Mouse (Mus musculus) mouse trophoblast stem cell (cell line): ENCODE measurements around the gene Kcne1.

Experiments used
- in situ Hi-C, 2 experiments: fragments of 300-500 bp; cut with MseI, MboI; formaldehyde crosslinking; loops; 2 replicates in 1 of 2; 3 replicates in 1 of 2; pipeline ENCODE4 v1.15.1; 2025

The Kcne1 gene

DNA sequence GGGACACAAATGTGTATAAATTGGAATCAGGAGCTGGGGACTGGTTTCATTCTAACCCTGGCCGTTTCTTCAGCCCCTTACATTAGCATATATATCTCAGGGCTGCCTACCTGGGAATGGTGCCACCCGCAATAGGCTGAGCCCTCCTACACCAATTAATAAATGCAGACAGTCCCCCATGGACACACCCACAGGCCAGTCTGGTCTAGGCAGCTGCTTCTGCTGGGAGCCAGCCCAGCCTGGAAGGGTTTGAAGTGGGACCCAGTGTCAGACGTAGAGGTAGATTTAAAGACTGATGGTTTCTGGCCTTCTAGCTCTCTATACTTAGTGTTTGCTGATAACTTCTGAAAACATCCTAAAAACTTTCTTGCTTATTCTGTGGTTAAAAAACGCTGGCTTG is 50.1 kb downstream of the Kcne1 start:
- in situ Hi-C loops: no loop called here

DNA sequence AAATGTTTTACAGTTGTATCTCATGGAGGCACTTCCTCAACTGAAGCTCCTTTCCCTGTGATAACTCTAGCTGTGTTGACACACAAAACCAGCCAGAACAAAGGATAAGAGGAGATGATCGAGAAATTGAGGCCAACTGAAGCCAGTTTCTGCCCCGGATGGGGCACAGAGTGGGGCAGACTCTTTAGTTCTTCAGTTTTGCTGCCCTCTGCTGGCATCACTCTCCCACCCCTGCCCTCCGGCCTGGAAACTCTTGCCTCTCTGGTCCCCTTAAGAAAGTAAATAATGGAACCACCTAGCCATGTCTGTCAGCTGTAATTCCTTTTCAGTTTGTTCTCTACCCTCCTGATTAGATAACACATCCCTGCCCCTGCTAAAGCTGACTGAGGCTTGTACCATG is 51.3 kb downstream of the Kcne1 start:
- in situ Hi-C loops: no loop called here

DNA sequence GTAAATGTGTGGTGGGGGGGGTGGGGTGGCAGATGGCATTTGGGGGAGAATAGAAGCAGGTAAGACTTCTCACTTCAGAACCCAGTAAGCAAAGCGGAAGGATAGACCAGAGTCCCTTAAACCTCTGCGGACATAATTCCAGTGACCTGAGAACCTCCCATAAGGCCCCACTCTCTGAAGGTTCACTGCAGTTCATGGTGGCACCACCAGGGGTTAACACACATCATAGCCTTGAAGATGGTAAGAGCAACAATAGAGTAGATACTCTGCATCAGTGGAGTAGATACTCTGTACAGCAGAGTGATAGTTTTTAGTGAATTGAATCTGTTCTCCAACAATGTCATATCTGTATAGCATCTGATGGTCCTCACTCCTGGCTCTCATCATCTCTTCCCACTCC is 53.7 kb downstream of the Kcne1 start:
- in situ Hi-C loops: no loop called here

DNA sequence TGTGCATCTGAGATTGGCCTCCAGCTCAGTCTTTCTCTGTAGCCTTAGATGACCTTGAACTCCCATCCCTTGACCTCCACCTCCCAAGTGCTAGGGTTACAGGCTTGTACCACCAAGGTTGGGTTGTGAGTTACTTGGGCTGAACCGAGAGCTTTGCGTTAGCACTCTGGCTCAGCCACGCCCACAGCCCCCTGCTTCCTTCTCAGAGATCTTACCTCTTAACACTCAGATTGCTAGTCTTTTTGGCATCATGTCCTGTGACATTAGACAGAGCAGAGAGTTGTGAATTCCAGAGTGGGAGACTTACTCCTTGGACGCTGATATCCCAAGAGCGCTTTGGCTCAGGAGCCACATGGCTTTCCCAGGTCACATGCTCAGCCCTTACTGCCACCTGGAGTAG is 56.8 kb downstream of the Kcne1 start:
- in situ Hi-C loops: no loop called here

DNA sequence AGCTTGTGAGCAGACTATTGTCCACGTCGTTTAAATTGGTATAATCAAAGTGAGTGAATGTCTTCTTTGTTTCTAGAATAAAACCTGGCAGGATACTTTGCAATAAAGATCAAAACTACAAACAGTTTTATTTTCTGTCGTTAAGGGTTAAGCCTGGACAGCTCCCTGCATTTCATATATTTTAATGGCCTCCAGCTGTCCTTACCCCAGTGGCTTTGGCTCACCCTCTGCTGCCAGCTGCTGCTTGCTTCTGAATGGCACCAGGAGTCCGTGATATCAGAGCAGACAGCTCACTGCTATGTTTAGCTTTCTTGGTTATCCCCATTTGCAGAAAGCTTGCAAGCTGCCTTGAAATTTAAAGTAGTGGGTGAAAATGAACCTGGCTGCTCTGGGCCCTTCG is 57.3 kb downstream of the Kcne1 start:
- in situ Hi-C loops: no loop called here

DNA sequence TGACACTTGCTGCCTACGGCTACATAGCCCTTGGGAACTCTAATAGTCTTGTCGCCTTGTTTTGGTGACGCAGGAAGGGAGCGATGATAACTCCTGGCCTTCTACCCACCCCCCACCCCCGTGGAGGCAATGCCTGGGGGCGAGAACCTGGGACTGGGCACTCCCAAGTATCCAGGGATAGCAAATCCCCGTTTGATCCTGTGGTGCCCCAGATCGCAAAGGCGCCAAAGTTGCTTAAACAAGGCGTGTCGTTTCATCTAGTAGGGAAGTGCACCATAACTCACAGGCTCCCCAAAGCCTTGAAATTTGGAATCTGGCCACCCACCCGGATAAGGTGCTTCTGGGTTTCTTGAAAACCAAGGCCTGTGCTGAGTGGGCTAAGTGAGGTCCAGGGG is 57.9 kb downstream of the Kcne1 start:
- in situ Hi-C loops: no loop called here

DNA sequence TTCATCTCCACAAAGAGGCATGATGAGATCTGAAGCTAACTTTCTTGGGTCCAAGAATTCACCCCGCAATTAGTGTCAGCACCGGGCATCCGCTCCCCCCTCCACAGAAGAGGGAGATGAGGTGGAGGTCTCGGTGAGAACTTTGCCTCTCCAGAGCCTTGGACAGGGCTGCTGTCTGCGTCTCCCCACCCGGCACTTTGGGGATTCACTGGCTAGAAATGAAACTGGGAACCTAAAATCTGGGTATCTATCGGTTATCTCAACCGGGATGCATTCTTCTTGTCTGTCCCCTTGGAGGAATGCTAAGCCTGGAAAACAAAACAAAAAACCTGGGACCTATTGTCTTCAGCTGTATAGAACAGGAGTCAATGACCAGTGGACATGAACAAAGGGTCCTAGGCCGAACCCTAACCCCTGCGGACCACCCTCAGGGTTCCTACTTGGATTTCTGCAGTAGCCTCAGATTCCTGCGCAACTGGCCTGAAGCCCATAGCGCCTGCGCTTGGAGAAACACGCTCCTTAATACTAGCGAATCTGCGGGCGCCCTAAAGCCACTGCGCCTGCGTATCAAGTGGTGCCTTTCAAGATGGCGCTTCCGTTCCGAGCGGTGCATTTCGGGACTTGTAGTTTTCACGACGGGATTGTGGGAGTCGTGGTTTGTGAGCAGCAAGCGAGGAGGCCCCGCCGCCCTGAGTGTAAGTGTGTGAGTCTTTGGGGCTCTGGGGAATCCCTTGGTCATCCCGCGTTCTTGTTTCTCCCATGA is 58.4 kb downstream of the Kcne1 start, which contains the start of gene Smim11:
TSS of gene Smim11 (plus strand) at position 638 of the 763 bp plus-strand sequence.
- in situ Hi-C loops: no loop called here
